Mouse (Mus musculus) erythroid progenitor cell, adult 5-6 weeks (primary cell): ENCODE results near the gene Hsbp1. TPM values are rescaled to one million over a fixed set of nuclear protein-coding genes. Genes with fewer than 3 reads are reported as not detected.
A peak's percentile ranks its signal among the peaks of the same experiment; 100 is the strongest.

Source experiments
- ATAC-seq: replicated peaks from 2 replicates; pipeline ENCODE4 v1.8.0; 2016; ENCODE audit warnings: moderate number of reproducible peaks, mild to moderate bottlenecking, moderate TSS enrichment, inconsistent platforms; ENCODE audit not compliant: poor library complexity, low FRiP score, severe bottlenecking
- total RNA-seq, 2 experiments: library from RNA; stranded (forward) in 1 of 2; stranded (reverse) in 1 of 2; fragments of 150-400 nt in 1 of 2; fragments of 186-747, 209-891 nt in 1 of 2; gene quantifications; 2 replicates each; pipeline versions ENCODE4 v1.2.3 to v1.2.4; 2015 to 2017; ENCODE audit warnings: low replicate concordance in 2 of 2

The Hsbp1 gene
- total RNA-seq, 2 experiments from 2014 or later: 22.3 to 42.3 TPM

DNA sequence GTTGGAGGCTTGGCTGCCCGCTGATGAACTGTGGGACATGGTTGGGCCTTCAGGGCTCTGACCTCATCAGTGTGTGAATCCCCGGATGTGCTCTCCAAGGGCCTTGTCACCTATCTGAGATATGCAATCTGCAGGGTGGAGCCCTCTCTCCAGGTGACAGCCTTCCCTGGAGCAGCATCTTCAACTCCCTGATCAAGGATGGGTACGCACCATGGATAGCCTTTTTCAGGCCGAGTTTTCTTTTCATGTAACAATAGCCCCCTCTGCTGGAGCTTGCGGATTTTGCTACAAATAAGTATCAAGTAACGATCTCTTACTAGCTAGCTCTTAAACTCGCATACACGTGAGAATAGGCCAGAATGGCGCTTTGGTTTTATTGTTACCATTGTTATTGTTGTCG, 40.2 kb downstream of the Hsbp1 start:
- no peak for ATAC-seq

DNA sequence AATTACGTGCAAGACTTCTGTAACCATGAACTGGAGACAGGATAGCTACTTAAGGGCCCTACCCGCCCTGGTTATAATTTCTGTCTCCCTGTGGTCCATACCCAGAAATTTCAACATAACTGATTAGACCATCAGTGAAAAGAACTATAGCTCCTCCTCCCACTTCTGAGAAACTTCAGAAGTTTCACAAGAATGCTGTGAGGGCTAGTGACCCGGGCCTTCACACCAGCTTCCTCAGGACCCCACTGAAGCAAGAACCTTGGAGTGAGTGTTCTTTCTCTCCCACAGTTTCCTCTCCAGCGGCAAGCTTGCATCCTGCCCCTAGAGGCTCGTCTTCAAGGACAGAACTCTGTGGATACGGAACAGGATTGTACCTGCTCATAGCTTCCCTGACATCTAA, 41.6 kb downstream of the Hsbp1 start:
- no peak for ATAC-seq

DNA sequence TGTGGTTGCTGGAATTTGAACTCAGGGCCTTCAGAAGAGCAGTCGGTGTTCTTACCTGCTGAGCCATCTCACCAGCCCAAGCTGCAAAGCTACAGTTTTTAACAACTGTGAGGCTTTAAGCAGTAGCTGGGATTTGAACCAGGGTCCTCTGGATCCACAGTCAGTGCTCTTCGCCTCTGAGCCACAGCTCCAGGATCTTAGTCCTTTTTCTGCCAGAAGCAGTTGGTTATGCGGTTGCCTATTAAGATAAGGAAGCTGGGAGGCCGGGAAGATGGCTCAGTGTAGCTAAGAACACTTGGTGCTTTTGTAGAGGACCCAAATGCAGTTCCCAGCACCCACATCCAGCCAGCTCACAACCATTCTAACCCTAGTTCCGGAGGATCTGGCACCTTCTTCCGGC, 42.7 kb downstream of the Hsbp1 start:
- no peak for ATAC-seq

DNA sequence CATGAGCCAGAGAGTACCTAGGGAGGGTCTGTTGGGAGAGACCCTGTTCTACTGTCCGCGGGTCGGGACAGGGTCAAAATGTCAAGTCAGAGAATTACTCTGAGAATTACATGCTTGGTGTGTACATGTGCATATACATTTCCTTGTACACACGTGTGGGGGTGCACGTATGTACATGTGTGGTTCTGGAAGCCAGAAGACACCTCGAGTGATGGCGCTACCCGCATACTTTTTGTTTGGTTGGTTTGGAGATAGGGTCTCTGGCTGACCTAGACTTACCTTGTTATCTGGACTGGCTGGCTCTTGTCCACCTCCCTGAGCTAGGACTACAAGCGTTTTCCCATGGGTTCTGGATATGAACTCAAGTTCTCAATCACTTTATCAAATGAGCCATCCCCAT, 49.8 kb downstream of the Hsbp1 start:
- no peak for ATAC-seq

DNA sequence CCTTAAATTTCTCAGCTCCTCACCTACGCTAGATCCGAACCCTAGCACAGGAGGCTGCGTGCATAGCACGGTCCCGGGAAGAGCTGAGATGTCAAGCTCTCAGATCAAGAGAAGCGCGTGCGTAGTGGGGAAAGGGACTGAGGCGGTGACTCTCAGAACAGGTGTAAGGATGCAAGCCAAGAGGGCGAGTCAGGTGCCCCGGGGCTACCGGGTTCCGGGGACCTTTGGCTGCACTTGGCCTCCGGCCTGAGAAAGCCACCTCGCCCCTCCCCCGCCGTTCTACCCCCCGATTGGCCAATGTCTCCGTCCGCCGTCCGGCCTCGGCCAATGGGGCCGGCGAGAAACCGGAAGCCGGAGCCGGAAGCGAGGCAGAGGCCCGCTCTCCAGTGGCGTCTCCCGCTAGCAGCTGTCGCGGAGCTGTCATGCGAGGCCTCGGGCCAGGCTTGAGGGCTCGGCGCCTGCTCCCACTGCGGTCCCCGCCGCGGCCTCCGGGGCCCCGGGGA, 50.3 kb downstream of the Hsbp1 start, which contains the start of gene Mlycd:
Mlycd (plus strand) TSS at position 355 of the 503 bp plus-strand sequence.
- ATAC-seq: peak; percentile 95

DNA sequence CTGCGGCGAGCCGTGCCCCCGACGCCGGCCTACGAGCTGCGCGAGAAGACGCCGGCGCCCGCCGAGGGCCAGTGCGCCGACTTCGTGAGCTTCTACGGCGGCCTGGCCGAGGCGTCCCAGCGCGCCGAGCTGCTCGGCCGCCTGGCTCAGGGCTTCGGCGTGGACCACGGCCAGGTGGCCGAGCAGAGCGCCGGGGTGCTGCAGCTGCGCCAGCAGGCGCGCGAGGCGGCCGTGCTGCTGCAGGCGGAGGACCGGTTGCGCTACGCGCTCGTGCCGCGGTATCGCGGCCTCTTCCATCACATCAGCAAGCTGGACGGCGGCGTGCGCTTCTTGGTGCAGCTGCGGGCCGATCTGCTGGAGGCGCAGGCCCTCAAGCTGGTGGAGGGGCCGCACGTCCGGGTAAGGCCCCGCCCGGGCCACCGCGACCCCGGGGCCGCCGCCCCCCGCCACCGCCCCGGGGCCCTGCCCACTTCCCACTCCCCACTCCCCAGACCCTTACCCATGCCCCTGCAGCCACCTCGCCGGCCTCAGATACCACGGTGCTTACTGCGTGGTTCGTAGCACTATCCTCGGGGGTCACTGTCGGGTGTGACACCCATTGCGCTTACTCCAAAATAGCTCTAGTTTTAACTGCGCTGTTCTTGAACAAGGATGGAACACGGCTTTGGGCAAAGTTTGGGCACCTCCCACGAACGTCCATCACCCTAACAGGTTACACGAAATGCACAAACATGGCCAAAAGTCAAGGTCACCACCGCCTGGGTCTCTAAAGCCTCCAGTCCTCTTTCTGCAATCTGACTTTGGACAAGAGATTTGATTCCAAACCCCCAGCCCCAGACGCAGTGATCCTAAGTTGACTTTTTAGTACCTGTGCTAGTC, 51.0 kb downstream of the Hsbp1 start:
- ATAC-seq: no peak

Other genes with a start within 250 kb of the Hsbp1 start
- 3.6 and 3.8 TPM in 2 replicates for gene Mlycd, start 50.4 kb downstream of the Hsbp1 start, total RNA-seq (2015; ENCODE audit: low replicate concordance)
- 0.64 and 1.6 TPM in 2 replicates for gene Mlycd, start 50.4 kb downstream of the Hsbp1 start, total RNA-seq (2017; ENCODE audit: low replicate concordance)
- gene Osgin1, start 89.6 kb downstream of the Hsbp1 start, total RNA-seq (2015; ENCODE audit: low replicate concordance): not detected in 2 replicates
- not detected in 2 replicates for gene Osgin1, start 89.6 kb downstream of the Hsbp1 start, total RNA-seq (2017; ENCODE audit: low replicate concordance)
- not detected in 2 replicates for gene Necab2, start 102.2 kb downstream of the Hsbp1 start, total RNA-seq (2015; ENCODE audit: low replicate concordance)
- not detected in 2 replicates for gene Necab2, start 102.2 kb downstream of the Hsbp1 start, total RNA-seq (2017; ENCODE audit: low replicate concordance)
- gene Slc38a8, start 157.2 kb downstream of the Hsbp1 start, total RNA-seq (2015; ENCODE audit: low replicate concordance): not detected in 2 replicates
- gene Slc38a8, start 157.2 kb downstream of the Hsbp1 start, total RNA-seq (2017; ENCODE audit: low replicate concordance): not detected in 2 replicates
- 30.3 and 88.4 TPM in 2 replicates for gene Mbtps1, start 214.2 kb downstream of the Hsbp1 start, total RNA-seq (2015; ENCODE audit: low replicate concordance)
- 35.7 and 42.7 TPM in 2 replicates for gene Mbtps1, start 214.2 kb downstream of the Hsbp1 start, total RNA-seq (2017; ENCODE audit: low replicate concordance)
- 8.4 and 15.9 TPM in 2 replicates for gene Hsdl1, start 230.7 kb downstream of the Hsbp1 start, total RNA-seq (2015; ENCODE audit: low replicate concordance)
- gene Hsdl1, start 230.7 kb downstream of the Hsbp1 start, total RNA-seq (2017; ENCODE audit: low replicate concordance): 24.1 and 26.2 TPM in 2 replicates
- not detected in 2 replicates for gene Dnaaf1, start 230.7 kb downstream of the Hsbp1 start, total RNA-seq (2015; ENCODE audit: low replicate concordance)
- gene Dnaaf1, start 230.7 kb downstream of the Hsbp1 start, total RNA-seq (2017; ENCODE audit: low replicate concordance): not detected in 2 replicates